Mouse (Mus musculus): Measurements from ENCODE around the gene Becn1. TPM values are rescaled to one million over a fixed set of nuclear protein-coding genes. Genes with fewer than 3 reads are reported as not detected.

Becn1 gene
- polyA plus RNA-seq, 1 experiment from 2014 or later = 140 TPM

DNA sequence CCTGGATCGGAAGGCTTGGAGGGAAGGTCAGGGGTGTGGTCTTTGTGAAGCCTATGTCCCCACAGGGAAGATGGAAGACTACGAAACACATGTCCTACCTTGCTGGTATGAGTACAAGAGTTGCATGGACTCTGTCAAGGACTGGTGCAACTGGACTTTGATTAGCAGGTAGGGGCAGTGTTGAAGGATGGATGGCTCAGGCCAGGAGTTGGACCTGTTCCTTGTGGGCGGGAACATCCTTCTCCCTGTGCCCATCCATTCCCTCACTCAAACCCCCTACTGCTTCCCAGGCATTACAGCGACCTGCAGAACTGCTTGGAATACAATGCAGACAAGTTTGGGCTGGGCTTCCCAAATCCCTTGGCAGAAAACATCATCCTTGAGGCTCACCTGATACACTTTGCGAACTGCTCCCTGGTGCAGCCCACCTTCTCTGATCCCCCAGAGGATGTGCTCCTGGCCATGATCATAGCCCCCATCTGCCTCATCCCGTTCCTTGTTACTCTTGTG, 54.5 kb downstream of the Becn1 start:
- no peak overlapping the region; the same call in 1 of the 2 replicates for H3K27ac ChIP-seq (ENCODE audit: low read length)
- ATAC-seq (ENCODE audit: insufficient number of reproducible peaks, insufficient read depth, low FRiP score, low read depth) = no peak
- WGBS = 88% methylated on average over 6 of the region's 6 CpGs
- no peaks in the 10 kb centered on the region for H3K9me3 ChIP-seq (ENCODE audit: control insufficient read depth, low read depth, low read length)
- H3K4me1 ChIP-seq (ENCODE audit: control insufficient read depth, insufficient read depth, low read length) = peaks cover 11% of the 10 kb centered on the region; the same call in 1 of the 2 replicates
- peak overlapping the region; percentile 93 for H3K4me2 ChIP-seq (replicated peaks; ENCODE audit: low read depth, low read length)
- peak overlapping the region; percentile 60 for H3K4me3 ChIP-seq (ENCODE audit: low read depth, low read length)
- no peaks in the 10 kb centered on the region for H3K36me3 ChIP-seq (ENCODE audit: control insufficient read depth, insufficient read depth, low read length)
- H3K27me3 ChIP-seq (ENCODE audit: control insufficient read depth, insufficient read depth, low read length) = no peaks in the 10 kb centered on the region
- H3K9ac ChIP-seq (replicated peaks; ENCODE audit: low read depth, low read length) = no peak overlapping the region

DNA sequence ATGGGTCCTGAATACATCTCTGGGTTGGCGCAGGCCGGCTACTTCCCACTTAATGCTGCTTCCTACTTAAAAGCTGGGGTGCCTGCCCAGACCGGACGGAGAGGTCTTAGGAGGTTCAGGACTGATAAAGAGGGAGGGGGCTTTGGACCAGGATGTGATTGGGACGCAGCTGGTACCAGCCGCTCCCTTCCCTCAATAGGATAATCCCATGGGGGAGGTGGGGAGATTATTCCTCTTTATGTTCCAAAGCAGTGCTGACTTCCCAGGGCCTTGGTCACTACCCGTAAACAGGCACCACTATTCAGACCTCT, 55.4 kb downstream of the Becn1 start:
- 7% methylated on average over 7 of the region's 7 CpGs for WGBS
- Histone ChIP-seq H3K4me2 (replicated peaks; ENCODE audit: low read depth, low read length) (peak overlapping the region; percentile 93), H3K27ac (ENCODE audit: low read length) (peak overlapping the region; percentile 85), H3K27me3 (ENCODE audit: control insufficient read depth, insufficient read depth, low read length) (no peaks in the 10 kb centered on the region), H3K36me3 (ENCODE audit: control insufficient read depth, insufficient read depth, low read length) (no peaks in the 10 kb centered on the region), H3K9me3 (ENCODE audit: control insufficient read depth, low read depth, low read length) (no peaks in the 10 kb centered on the region), H3K4me1 (ENCODE audit: control insufficient read depth, insufficient read depth, low read length) (peaks cover 7% of the 10 kb centered on the region; the same call in 1 of the 2 replicates), H3K4me3 (ENCODE audit: low read depth, low read length) (peak overlapping the region; percentile 60), H3K9ac (replicated peaks; ENCODE audit: low read depth, low read length) (peak overlapping the region; percentile 69)
- ATAC-seq (ENCODE audit: insufficient number of reproducible peaks, insufficient read depth, low FRiP score, low read depth) = no peak

DNA sequence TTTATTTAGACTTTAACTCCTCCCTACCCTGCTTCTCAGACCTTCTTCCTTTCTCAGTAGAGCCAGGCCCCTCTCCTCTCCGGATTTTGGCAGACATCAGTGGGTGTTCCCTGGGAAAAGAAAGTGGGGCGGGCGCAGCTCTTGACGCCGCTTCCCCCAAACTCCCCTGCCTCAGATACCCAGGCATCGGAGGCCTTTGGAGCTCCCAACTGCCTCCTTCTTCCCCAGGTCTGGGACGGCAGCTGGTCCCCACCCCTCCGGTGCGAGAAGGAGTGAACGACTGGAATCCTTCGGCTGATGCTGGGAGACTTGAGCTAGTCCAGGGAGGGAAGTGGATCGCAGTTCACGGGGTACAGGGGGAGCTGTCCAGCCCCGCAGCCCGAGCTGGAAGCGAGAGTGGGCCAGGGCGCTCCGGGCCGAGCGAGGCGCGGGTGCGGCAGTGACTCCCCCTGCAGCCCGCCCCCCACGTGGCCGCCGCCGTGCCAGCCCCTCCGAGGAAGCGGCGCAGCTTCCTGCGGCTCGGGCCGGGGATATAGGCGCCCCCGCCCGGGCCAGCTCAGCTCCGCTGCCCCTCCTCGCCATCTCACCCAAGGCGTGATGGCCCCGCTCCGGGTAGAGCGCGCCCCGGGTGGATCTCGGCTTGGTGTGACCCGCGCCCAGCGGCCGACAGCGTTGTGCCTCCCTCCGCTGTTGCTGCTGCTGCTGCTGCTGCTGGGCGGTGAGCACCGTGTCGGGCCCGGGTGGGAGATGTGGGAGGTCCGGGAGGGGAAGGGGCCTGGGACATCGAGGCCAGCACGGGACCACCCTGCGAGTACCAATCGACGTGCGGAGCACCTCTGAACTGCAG, 56.0 kb downstream of the Becn1 start, which contains the start of gene Ramp2:
TSS of gene Ramp2 (plus strand) at position 174 of the 847 bp plus-strand sequence.
- H3K4me3 ChIP-seq (ENCODE audit: low read depth, low read length) = peak within 1 kb of the TSS; percentile 60
- under 1% methylated on average over 63 of the region's 63 CpGs for WGBS

DNA sequence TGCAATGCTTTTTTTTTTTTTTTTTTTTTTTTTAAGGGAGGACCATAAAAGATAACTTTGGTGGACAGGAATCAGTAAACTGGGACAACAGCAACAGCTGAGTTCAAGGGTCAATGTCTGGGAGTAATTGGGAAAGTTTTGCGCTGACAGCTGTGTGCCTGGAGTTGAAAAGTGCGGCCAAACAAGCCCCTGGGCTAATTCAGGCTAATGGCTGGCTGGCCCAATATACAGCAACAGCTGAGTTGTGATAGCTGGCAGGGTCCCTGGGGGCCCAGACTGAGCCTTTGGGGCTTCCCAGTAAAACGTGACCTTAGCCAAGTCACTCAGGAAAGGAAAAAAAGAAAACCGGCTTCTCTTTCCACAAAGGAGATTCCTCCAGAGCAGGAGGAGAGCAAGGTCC, 57.0 kb downstream of the Becn1 start:
- no peaks in the 10 kb centered on the region for H3K36me3 ChIP-seq (ENCODE audit: control insufficient read depth, insufficient read depth, low read length)
- H3K4me2 ChIP-seq (replicated peaks; ENCODE audit: low read depth, low read length) = peak overlapping the region; percentile 93
- no peak for ATAC-seq (ENCODE audit: insufficient number of reproducible peaks, insufficient read depth, low FRiP score, low read depth)
- peak overlapping the region; percentile 60; the same call in 1 of the 2 replicates for H3K4me3 ChIP-seq (ENCODE audit: low read depth, low read length)
- H3K27ac ChIP-seq (ENCODE audit: low read length) = peak overlapping the region; percentile 85; the same call in 1 of the 2 replicates
- no peaks in the 10 kb centered on the region for H3K9me3 ChIP-seq (ENCODE audit: control insufficient read depth, low read depth, low read length)
- no peak overlapping the region for H3K9ac ChIP-seq (replicated peaks; ENCODE audit: low read depth, low read length)
- peaks cover 7% of the 10 kb centered on the region; the same call in 1 of the 2 replicates for H3K4me1 ChIP-seq (ENCODE audit: control insufficient read depth, insufficient read depth, low read length)
- 40% methylated on average over 4 of the region's 4 CpGs for WGBS
- no peaks in the 10 kb centered on the region for H3K27me3 ChIP-seq (ENCODE audit: control insufficient read depth, insufficient read depth, low read length)

More for the DNA sequence above, 56.0 kb downstream of the Becn1 start, which contains the start of gene Ramp2:
- Histone ChIP-seq H3K9ac (replicated peaks; ENCODE audit: low read depth, low read length) (peak within 1 kb of the TSS; percentile 69), H3K4me1 (ENCODE audit: control insufficient read depth, insufficient read depth, low read length) (peaks cover 7% of the 10 kb centered on the region; the same call in 1 of the 2 replicates), H3K36me3 (ENCODE audit: control insufficient read depth, insufficient read depth, low read length) (no peaks in the 10 kb centered on the region), H3K27me3 (ENCODE audit: control insufficient read depth, insufficient read depth, low read length) (no peaks in the 10 kb centered on the region), H3K9me3 (ENCODE audit: control insufficient read depth, low read depth, low read length) (no peaks in the 10 kb centered on the region), H3K27ac (ENCODE audit: low read length) (peak within 1 kb of the TSS; percentile 85), H3K4me2 (replicated peaks; ENCODE audit: low read depth, low read length) (peak within 1 kb of the TSS; percentile 93)
- ATAC-seq (ENCODE audit: insufficient number of reproducible peaks, insufficient read depth, low FRiP score, low read depth) = peak; percentile 66

DNA sequence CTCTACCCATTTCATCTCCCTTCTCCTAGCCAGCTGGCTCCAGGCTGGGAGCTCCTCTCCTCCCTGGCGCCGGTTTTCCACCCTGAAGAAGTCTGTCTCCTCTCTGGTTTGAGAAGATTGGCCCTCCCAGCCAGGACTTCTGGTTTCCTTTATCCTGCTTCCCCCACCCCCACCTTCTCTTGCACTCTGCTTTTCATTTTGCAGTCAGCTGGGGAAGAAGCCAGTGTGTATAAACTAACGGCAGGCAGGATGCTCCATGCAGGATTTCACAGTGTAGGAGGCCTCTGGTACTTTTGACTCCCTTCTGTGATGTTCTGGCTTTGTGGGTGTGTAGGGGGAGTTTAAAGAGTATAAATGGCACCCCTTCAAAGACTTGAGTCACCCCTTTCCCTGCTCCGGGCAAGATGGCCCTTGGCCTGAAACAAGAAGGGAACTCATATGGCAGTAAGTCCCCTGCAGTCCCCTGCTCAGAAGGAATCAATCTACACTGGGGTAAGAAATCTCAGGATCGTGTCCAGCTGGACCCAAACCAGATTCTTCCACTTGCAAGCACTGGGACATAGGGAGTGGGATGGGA, 63.9 kb downstream of the Becn1 start:
- H3K4me1 ChIP-seq (ENCODE audit: control insufficient read depth, insufficient read depth, low read length) = peaks cover 6% of the 10 kb centered on the region
- ATAC-seq (ENCODE audit: insufficient number of reproducible peaks, insufficient read depth, low FRiP score, low read depth) = peak; percentile 69; the same call in 1 of the 2 replicates
- no peak overlapping the region for H3K4me3 ChIP-seq (ENCODE audit: low read depth, low read length)
- H3K4me2 ChIP-seq (replicated peaks; ENCODE audit: low read depth, low read length) = no peak overlapping the region
- no peak overlapping the region for H3K9ac ChIP-seq (replicated peaks; ENCODE audit: low read depth, low read length)
- no peaks in the 10 kb centered on the region for H3K36me3 ChIP-seq (ENCODE audit: control insufficient read depth, insufficient read depth, low read length)
- no peaks in the 10 kb centered on the region for H3K27me3 ChIP-seq (ENCODE audit: control insufficient read depth, insufficient read depth, low read length)
- H3K27ac ChIP-seq (ENCODE audit: low read length) = peak overlapping the region; percentile 80
- H3K9me3 ChIP-seq (ENCODE audit: control insufficient read depth, low read depth, low read length) = no peaks in the 10 kb centered on the region
- WGBS = 37% methylated on average over 5 of the region's 5 CpGs

DNA sequence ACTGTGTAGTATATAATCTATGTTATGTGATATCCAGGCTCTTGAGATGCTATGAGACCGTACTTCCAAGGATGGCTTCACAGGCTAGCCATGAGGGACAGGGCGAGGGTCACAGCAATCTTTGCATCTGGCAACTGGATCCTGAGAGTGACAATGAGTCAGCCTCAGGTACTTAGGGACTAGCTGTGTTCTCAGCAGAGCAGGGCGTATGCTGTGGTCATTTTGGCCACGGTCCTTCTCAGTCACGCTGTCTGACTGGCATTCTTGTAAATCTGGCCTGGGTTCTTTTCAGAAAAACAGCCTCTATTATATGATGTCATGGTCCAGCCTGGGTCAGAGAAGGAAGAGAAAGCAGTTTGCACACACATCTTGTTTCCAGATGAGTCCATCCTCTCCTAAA, 65.3 kb downstream of the Becn1 start:
- peaks cover 6% of the 10 kb centered on the region for H3K4me1 ChIP-seq (ENCODE audit: control insufficient read depth, insufficient read depth, low read length)

More for the DNA sequence above, 65.3 kb downstream of the Becn1 start:
- ATAC-seq (ENCODE audit: insufficient number of reproducible peaks, insufficient read depth, low FRiP score, low read depth) = no peak
- Histone ChIP-seq H3K9ac (replicated peaks; ENCODE audit: low read depth, low read length) (no peak overlapping the region), H3K27ac (ENCODE audit: low read length) (no peak overlapping the region), H3K9me3 (ENCODE audit: control insufficient read depth, low read depth, low read length) (no peaks in the 10 kb centered on the region), H3K27me3 (ENCODE audit: control insufficient read depth, insufficient read depth, low read length) (no peaks in the 10 kb centered on the region), H3K36me3 (ENCODE audit: control insufficient read depth, insufficient read depth, low read length) (no peaks in the 10 kb centered on the region), H3K4me2 (replicated peaks; ENCODE audit: low read depth, low read length) (no peak overlapping the region), H3K4me3 (ENCODE audit: low read depth, low read length) (no peak overlapping the region)
- 93% methylated on average over 5 of the region's 5 CpGs for whole genome bisulfite sequencing

Other genes starting within 250 kb of the Becn1 start
- 11.2 and 14.2 TPM in 2 replicates for gene Naglu, start 232.3 kb downstream of the Becn1 start, polyA plus RNA-seq (2014; fragmentation: Nextera tagmentation; extraction: Ambion mirVana)
- gene Hsd17b1, start 223.9 kb downstream of the Becn1 start, polyA plus RNA-seq (2014; fragmentation: Nextera tagmentation; extraction: Ambion mirVana) = not detected in 2 replicates
- gene Coasy, start 219.7 kb downstream of the Becn1 start, polyA plus RNA-seq (2014; fragmentation: Nextera tagmentation; extraction: Ambion mirVana) = 37.9 and 41.3 TPM in 2 replicates
- gene Mlx, start 215.0 kb downstream of the Becn1 start, polyA plus RNA-seq (2014; fragmentation: Nextera tagmentation; extraction: Ambion mirVana) = 36.7 and 46.0 TPM in 2 replicates
- 29.7 and 36.4 TPM in 2 replicates for gene Psmc3ip, start 206.8 kb downstream of the Becn1 start, polyA plus RNA-seq (2014; fragmentation: Nextera tagmentation; extraction: Ambion mirVana)
- gene Retreg3, start 182.4 kb downstream of the Becn1 start, polyA plus RNA-seq (2014; fragmentation: Nextera tagmentation; extraction: Ambion mirVana) = 8.0 and 9.1 TPM in 2 replicates
- 70.5 and 70.9 TPM in 2 replicates for gene Tubg1, start 182.3 kb downstream of the Becn1 start, polyA plus RNA-seq (2014; fragmentation: Nextera tagmentation; extraction: Ambion mirVana)
- 3.6 and 4.5 TPM in 2 replicates for gene Tubg2, start 146.4 kb downstream of the Becn1 start, polyA plus RNA-seq (2014; fragmentation: Nextera tagmentation; extraction: Ambion mirVana)
- gene Cntnap1, start 131.8 kb downstream of the Becn1 start, polyA plus RNA-seq (2014; fragmentation: Nextera tagmentation; extraction: Ambion mirVana) = 2.1 and 2.2 TPM in 2 replicates
- gene Plekhh3, start 130.9 kb downstream of the Becn1 start, polyA plus RNA-seq (2014; fragmentation: Nextera tagmentation; extraction: Ambion mirVana) = 25.6 and 26.0 TPM in 2 replicates
- gene Ccr10, start 126.8 kb downstream of the Becn1 start, polyA plus RNA-seq (2014; fragmentation: Nextera tagmentation; extraction: Ambion mirVana) = 0.14 and 0.33 TPM in 2 replicates
- 17.7 and 19.1 TPM in 2 replicates for gene Ezh1, start 75.8 kb downstream of the Becn1 start, polyA plus RNA-seq (2014; fragmentation: Nextera tagmentation; extraction: Ambion mirVana)
- 123 and 128 TPM in 2 replicates for gene Ramp2, start 56.3 kb downstream of the Becn1 start, polyA plus RNA-seq (2014; fragmentation: Nextera tagmentation; extraction: Ambion mirVana)
- 153 and 154 TPM in 2 replicates for gene Vps25, start 48.6 kb downstream of the Becn1 start, polyA plus RNA-seq (2014; fragmentation: Nextera tagmentation; extraction: Ambion mirVana)
- 21.9 and 26.8 TPM in 2 replicates for gene Wnk4, start 41.7 kb downstream of the Becn1 start, polyA plus RNA-seq (2014; fragmentation: Nextera tagmentation; extraction: Ambion mirVana)
- 0.87 and 1.6 TPM in 2 replicates for gene Cntd1, start 23.3 kb downstream of the Becn1 start, polyA plus RNA-seq (2014; fragmentation: Nextera tagmentation; extraction: Ambion mirVana)
- 207 and 215 TPM in 2 replicates for gene Coa3, start 23.2 kb downstream of the Becn1 start, polyA plus RNA-seq (2014; fragmentation: Nextera tagmentation; extraction: Ambion mirVana)
- 84.6 and 96.2 TPM in 2 replicates for gene Psme3, start 13.9 kb upstream of the Becn1 start, polyA plus RNA-seq (2014; fragmentation: Nextera tagmentation; extraction: Ambion mirVana)
- 1.3 and 1.8 TPM in 2 replicates for gene Aoc2, start 22.8 kb upstream of the Becn1 start, polyA plus RNA-seq (2014; fragmentation: Nextera tagmentation; extraction: Ambion mirVana)
- 3.2 TPM in 2 replicates for gene Aoc3, start 28.3 kb upstream of the Becn1 start, polyA plus RNA-seq (2014; fragmentation: Nextera tagmentation; extraction: Ambion mirVana)
- gene G6pc, start 65.3 kb upstream of the Becn1 start, polyA plus RNA-seq (2014; fragmentation: Nextera tagmentation; extraction: Ambion mirVana) = not detected in 2 replicates
- gene Aarsd1, start 115.3 kb upstream of the Becn1 start, polyA plus RNA-seq (2014; fragmentation: Nextera tagmentation; extraction: Ambion mirVana) = 69.6 and 74.0 TPM in 2 replicates
- gene Gm27029, start 122.5 kb upstream of the Becn1 start, polyA plus RNA-seq (2014; fragmentation: Nextera tagmentation; extraction: Ambion mirVana) = 8.5 and 9.8 TPM in 2 replicates
- 12.0 and 13.5 TPM in 2 replicates for gene Rundc1, start 122.8 kb upstream of the Becn1 start, polyA plus RNA-seq (2014; fragmentation: Nextera tagmentation; extraction: Ambion mirVana)
- 18.0 and 24.1 TPM in 2 replicates for gene Ptges3l, start 123.0 kb upstream of the Becn1 start, polyA plus RNA-seq (2014; fragmentation: Nextera tagmentation; extraction: Ambion mirVana)
- gene Rpl27, start 140.0 kb upstream of the Becn1 start, polyA plus RNA-seq (2014; fragmentation: Nextera tagmentation; extraction: Ambion mirVana) = 373 and 398 TPM in 2 replicates
- gene Ifi35, start 146.1 kb upstream of the Becn1 start, polyA plus RNA-seq (2014; fragmentation: Nextera tagmentation; extraction: Ambion mirVana) = 22.4 and 23.0 TPM in 2 replicates
- 11.6 and 14.2 TPM in 2 replicates for gene Rnd2, start 162.7 kb upstream of the Becn1 start, polyA plus RNA-seq (2014; fragmentation: Nextera tagmentation; extraction: Ambion mirVana)
- gene Vat1, start 163.9 kb upstream of the Becn1 start, polyA plus RNA-seq (2014; fragmentation: Nextera tagmentation; extraction: Ambion mirVana) = 47.6 and 52.7 TPM in 2 replicates
- gene Brca1, start 249.7 kb upstream of the Becn1 start, polyA plus RNA-seq (2014; fragmentation: Nextera tagmentation; extraction: Ambion mirVana) = 14.7 and 18.2 TPM in 2 replicates
- 59.8 and 62.0 TPM in 2 replicates for gene Nbr1, start 249.9 kb upstream of the Becn1 start, polyA plus RNA-seq (2014; fragmentation: Nextera tagmentation; extraction: Ambion mirVana)